Mouse (Mus musculus): ENCODE data around the gene St6gal1. TPM values are rescaled to one million over a fixed set of nuclear protein-coding genes. Genes with fewer than 3 reads are reported as not detected.
A peak's percentile ranks its signal among the peaks of the same experiment; 100 is the strongest.

Gene St6gal1
- total RNA-seq, 2 experiments from 2014 or later, result 13.9 to 16.4 TPM

DNA sequence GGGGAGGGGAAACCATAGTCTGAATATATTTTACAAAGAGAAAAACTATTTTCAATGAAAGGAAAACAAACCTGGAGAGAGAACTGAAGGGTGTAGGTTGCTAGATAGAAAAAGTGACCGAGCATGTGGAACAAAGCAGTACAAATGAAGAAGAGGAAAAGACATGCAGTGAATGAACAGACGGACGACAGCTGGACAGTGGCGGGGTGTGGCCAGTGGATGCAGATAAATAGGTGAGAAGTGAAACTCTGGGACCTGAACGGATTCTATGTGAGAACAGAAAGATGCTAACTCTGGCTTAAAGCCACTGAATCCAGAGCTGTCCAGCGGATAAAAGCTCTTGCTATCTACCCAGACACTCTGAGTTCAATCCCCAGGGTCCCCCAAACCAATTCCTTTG is 25.2 kb downstream of the St6gal1 start:
- DNase-seq (ENCODE audit: low spot score in 2 of 2), result no peak

DNA sequence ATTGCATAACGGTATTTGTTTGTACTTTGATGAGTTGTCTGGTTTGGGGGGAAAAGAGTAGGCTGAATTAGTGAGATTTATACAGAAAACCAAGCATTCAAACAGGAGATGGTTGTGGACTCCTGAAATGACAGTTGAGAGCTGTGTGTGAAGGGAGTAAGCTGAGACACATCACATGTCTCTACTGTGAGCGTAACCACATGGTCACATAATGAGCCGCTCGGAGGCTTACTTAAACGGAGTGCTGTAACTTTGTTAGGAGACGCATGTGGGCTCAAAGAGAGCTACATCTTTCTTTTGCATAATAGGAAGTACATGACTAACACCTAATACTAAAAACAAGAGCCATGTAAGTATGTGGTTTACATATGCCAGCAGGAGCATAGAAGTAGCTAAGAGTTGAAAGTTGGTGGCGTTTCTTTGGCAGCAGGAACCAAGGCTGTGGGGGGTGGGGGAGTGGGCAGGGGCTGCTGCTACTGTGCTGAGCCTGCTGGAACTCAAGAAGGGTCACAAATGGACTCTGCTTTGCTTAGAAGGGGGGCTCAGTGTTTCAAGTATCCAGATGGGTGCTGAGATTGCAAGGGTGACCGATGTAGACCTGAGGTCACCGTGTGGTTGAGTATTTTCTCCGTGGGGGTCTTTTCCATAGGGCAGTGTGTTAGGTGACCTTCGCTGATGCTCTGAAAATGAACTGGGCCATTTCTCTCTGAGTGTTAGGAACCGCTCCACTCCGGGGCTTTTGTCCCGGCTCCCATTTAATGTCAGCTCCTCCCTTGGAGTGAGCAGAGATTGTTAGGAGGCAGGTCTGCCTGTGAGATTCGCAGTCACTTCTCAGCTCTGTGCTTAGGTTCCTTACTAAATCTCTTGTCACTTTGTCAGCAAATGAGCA is 26.3 kb downstream of the St6gal1 start:
- DNase-seq (ENCODE audit: low spot score in 2 of 2), result no peak

DNA sequence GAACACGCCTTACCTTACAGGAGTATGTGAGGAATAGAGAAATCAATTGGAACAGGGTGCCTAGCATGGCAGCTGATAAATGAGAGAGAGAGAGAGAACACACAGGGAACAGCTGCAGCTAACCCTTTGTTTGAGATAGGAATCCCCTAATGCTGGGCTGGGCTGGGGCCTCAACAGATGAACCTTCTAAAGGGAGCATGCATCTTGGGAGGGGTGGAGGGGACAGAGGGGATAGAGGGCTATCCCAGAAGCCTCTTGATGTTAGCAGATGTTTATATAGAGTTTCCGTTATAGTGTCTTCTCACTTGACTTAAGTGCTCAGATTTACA is 26.9 kb downstream of the St6gal1 start:
- no peak for DNase-seq (ENCODE audit: low spot score in 2 of 2)

- no peak for DNase-seq (ENCODE audit: low spot score in 2 of 2)
Observed at GRCm38 (mm10) chr16:23253620-23254019, 29.1 kb downstream of the St6gal1 start.

DNA sequence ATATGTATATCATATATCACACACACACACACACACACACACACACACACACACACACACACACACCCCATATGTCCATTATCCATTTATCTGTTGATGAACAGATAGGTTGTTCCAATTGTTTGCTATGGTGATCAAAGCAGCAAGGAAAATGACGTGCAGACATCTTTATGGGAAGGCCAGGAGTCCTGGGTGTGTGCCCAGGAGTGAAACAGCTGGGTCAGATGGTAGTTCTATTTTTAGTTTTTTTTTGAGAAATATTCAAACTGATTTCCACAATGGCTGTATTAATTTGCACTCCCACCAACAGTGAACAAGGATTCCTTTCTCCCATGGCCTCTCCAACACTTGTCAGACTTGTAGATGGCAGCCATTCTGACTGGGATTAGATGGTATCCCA is 29.5 kb downstream of the St6gal1 start:
- DNase-seq (ENCODE audit: low spot score in 2 of 2), result peak in 1 of 2 experiments; percentile 57

DNA sequence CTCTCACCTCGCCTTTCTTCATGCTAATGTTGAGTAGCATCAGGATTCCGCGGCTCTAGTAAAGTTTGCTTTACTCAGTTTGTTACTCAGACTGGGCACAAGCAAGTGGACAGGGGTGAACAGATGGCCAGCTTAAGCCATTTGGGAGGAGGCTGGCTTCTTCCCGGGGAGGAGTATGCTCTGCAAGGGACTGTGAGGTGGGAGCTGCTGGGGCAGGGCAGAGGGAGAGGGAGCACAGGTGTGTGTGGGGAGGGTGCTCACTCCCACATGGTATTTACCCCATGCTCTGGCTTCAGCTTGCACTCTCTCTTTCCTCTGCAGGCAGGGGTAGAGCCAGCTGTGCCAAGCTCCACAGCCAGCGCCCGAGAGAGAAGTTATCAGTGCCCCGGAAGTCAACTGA is 32.1 kb downstream of the St6gal1 start:
- no peak for DNase-seq (ENCODE audit: low spot score in 2 of 2)

DNA sequence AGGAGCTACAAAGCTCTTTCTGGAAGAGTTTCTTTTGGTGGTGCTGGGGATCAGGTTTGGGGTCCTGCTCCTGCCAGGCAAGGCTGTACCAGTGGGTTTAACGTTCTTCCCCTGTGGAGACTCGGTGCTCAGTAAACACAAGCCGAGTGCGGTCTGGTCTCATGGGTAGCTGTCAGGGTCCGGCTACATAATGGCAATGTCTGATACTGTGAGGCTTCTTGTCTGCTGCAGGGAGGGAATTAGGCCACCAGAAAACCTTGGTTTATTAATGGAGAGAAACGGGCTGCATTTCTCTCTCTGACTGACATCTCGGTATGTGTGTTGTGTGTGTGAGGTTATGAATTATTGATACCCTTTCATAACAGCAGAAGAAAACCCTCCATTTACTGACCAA is 33.9 kb downstream of the St6gal1 start:
- no peak for DNase-seq (ENCODE audit: low spot score in 2 of 2)

DNA sequence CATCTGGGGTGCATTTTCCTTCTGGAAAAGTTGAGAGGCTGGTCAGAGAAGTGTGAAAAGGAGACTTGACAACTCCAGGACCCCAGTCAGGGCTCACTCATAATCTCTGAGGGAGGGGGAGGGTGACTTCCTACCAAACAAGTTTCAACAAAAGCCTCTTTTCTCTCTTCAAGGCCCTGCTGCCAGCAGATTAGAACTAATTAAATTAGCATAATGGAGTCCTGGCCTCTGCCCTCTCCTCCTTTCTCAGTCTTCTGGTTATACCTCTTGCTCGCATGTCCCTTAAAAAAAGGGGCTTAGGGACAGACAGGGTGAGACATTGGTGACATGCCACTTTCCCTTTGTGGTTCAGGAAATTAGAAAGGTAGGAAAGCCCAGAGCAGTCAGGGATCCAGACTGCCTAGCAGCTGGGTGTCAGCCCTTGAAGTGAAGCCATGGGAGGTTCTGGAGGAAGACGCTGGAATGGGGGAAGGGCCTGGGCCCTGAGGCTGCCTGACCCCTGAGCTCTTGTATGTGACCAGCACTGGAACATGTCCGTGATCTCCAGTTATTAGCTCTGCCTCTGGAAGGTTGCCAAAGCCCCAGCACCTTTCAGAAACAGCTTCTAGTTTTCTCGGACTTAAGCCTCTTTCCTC is 34.4 kb downstream of the St6gal1 start:
- DNase-seq (ENCODE audit: low spot score in 2 of 2), result no peak

- no peak for DNase-seq (ENCODE audit: low spot score in 2 of 2)
Observed at GRCm38 (mm10) chr16:23259580-23259979, 35.0 kb downstream of the St6gal1 start.

DNA sequence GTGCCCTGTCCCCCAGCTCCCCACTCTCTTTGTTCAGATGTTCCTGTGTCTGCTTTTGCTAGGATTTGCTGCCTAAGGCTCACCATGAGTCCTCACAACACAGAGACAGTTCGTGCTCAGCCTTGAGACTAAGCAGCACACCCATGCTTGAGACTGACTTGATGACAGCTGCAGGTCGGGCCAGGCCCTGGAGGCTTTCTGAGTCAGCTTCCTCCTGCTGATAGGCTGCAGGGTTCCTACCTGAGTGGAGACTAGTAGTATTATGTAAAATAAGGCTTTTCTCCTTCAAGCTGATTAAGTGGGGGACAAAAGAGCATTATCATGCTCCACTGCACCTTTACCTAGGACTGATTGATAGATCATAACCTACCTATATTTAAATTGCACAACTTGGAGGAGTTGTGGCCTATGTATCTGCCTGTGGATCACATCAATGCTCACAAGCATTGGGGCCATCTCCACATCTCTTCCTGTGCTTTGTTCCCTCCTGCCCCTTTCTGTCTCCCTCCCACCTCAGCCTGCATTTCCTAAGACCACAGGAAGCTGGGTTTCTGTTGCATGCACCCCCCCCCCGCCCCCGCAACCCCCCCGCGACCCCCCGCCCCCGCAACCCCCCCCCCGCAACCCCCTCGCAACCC is 37.7 kb downstream of the St6gal1 start:
- DNase-seq (ENCODE audit: low spot score in 2 of 2), result no peak

- no peak for DNase-seq (ENCODE audit: low spot score in 2 of 2)
Observed at GRCm38 (mm10) chr16:23262846-23263245, 38.3 kb downstream of the St6gal1 start.

- DNase-seq (ENCODE audit: low spot score in 2 of 2), result no peak
Observed at GRCm38 (mm10) chr16:23264999-23265398, 40.5 kb downstream of the St6gal1 start.

DNA sequence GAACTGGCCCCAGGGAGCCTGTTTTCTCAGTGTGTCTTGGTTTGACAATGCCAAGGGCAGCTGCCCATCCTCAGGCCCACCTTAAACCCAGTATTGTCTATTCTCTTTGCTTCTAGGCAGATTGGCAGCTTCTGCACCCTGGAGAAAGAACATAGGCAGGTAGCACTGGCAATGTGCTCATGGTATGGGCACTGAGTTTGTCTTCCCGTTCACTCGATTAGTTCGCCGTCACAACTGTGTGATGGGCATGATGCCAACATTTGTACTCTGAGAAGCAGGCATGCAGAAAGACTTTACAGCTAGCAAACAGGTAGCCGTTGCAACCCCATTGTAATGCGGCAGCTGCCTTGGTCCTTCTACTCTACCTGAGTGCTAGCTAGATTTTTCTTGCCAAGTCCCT is 40.9 kb downstream of the St6gal1 start:
- no peak for DNase-seq (ENCODE audit: low spot score in 2 of 2)

- no peak for DNase-seq (ENCODE audit: low spot score in 2 of 2)
Observed at GRCm38 (mm10) chr16:23266293-23266692, 41.8 kb downstream of the St6gal1 start.

DNA sequence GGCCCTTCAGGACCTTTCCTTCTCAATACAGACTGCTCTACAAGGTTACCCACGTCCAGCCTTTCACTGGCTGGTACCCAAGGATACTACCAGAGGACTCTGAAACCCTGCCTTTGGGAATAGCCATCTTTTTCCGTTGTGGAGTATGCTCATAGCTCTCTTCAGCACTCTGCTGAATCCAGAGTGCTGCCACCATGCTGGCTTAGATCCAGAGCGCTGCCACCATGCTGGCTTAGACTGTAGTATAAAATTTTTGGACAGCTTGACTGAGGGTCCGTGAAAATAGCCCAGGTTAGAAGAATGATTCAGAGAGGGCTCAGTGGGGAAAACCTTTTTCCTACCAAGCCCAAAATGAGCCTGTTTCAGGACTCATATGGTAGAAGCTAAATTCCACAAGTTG is 42.4 kb downstream of the St6gal1 start:
- DNase-seq (ENCODE audit: low spot score in 2 of 2), result no peak

- DNase-seq (ENCODE audit: low spot score in 2 of 2), result no peak
Observed at GRCm38 (mm10) chr16:23268231-23268630, 43.7 kb downstream of the St6gal1 start.

DNA sequence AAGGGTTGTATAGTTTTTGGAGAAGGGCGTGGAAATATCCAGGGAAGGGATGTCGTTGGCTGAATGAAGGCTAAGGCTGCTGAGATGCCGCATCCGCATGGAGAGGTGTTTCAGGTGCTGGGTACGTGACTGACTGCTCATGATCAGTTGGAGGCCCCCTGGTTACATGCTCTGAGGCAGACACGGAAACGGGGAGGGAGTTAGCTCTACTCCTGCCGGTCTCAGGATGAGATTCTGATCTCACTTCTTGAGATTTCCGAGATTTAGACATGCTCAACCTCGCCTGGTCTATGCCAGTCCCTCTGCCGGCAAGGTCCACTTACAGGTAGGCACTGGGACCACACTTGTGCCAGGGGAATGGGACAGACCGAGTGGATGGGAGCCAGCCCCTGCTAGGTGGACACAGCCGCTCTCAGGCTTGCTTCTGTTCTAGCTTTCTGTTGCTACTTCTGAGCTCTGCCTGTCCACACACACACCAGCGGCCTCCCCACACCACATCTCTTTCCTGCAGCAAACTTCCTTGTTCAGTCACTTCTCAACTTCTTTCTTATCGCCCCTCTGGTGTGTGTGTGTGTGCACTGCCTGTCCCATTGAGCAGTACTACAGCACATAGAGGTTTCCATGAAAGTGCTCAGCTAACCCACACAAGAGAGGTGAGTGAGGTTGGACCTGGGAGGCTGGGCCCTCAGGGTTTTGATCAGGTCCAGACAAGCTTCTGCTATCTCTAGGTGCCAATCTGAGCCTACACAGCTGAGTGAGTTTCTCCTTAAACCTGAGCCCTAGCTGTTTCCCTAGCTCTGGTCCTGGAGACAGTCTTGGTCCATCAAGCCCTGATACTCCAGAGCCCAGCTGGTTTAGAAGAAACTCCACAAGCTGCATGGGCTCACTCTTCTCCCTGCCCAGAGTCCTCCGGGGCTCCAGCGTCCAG is 44.8 kb downstream of the St6gal1 start:
- DNase-seq (ENCODE audit: low spot score in 2 of 2), result no peak

- peak in 1 of 2 experiments; percentile 46 for DNase-seq (ENCODE audit: low spot score in 2 of 2)
Observed at GRCm38 (mm10) chr16:23269984-23270912, 45.7 kb downstream of the St6gal1 start.

DNA sequence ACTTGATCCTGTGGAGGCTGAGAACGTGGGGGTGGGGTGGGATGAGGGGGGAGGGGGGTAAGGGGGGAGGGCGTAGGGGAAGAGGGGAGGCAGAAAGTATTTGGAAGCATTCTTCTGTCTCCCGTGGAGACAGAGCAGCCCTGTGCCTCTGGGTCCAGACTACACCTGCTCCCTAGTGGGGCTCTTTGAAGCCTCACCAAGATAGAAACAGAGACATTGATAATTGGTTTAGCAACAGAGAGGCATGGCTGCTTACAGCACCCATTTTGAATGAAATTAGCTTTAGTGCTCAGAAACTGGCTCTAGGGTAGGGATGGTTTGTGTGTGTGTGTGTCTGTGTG is 46.3 kb downstream of the St6gal1 start:
- no peak for DNase-seq (ENCODE audit: low spot score in 2 of 2)
